Mouse (Mus musculus) myocyte (in vitro differentiated cells): ENCODE measurements at regions not wholly inside any gene's neighbourhood (a gene's known extent, or its start where the extent isn't known, plus 50 kb on each side); places are given as distances from the start of the nearest gene placed in this dataset.

Experiments
- H3K27me3 ChIP-seq: one replicate; pipeline ENCODE4 v1.6.1; 2011; ENCODE audit not compliant: control insufficient read depth, insufficient read depth, insufficient read length
- H3K36me3 ChIP-seq: one replicate; pipeline ENCODE4 v1.6.1; 2011; ENCODE audit not compliant: control insufficient read depth, insufficient read depth
- H3K4me2 ChIP-seq: one replicate; pipeline ENCODE4 v1.6.1; 2011; ENCODE audit warnings: low read depth, control low read depth
- H3K4me3 ChIP-seq: one replicate; pipeline ENCODE4 v1.5.1; 2011; ENCODE audit warnings: mild to moderate bottlenecking, control low read depth, moderate library complexity
- H3K79me2 ChIP-seq: one replicate; pipeline ENCODE4 v1.6.1; 2011; ENCODE audit not compliant: control insufficient read depth, insufficient read depth
- H3ac ChIP-seq: one replicate; pipeline ENCODE4 v1.6.1; 2011; ENCODE audit not compliant: control insufficient read depth, insufficient read length
- CEBPB ChIP-seq: IDR thresholded peaks from 2 replicates; pipeline ENCODE4 v1.6.1; 2011; ENCODE audit warnings: mild to moderate bottlenecking, moderate library complexity; ENCODE audit not compliant: poor library complexity, insufficient read depth, severe bottlenecking
- E2F4 ChIP-seq: IDR thresholded peaks from one replicate; pipeline ENCODE4 v1.6.1; 2011; ENCODE audit warnings: mild to moderate bottlenecking, control low read depth, moderate library complexity; ENCODE audit not compliant: insufficient read depth
- MAX ChIP-seq: IDR thresholded peaks from one replicate; pipeline ENCODE4 v1.6.1; 2011; ENCODE audit warnings: low read depth, mild to moderate bottlenecking, control low read depth
- MYOD1 ChIP-seq, 3 experiments: IDR thresholded peaks; one replicate each; pipeline ENCODE4 v1.6.1; 2011; ENCODE audit warnings: control low read depth in 2 of 3, low read depth in 2 of 3, mild to moderate bottlenecking in 2 of 3, moderate library complexity in 1 of 3; ENCODE audit not compliant: insufficient read length in 2 of 3, control insufficient read depth in 1 of 3
- MYOG ChIP-seq, 3 experiments: IDR thresholded peaks; one replicate each; pipeline ENCODE4 v1.6.1; 2011; ENCODE audit warnings: control low read depth in 2 of 3, low read depth in 2 of 3, mild to moderate bottlenecking in 2 of 3; ENCODE audit not compliant: insufficient read length in 2 of 3, control insufficient read depth in 1 of 3, insufficient read depth in 1 of 3
- POLR2A ChIP-seq: IDR thresholded peaks from one replicate; pipeline ENCODE4 v1.6.1; 2011; ENCODE audit warnings: low read depth, mild to moderate bottlenecking, control low read depth, moderate library complexity; ENCODE audit not compliant: insufficient read length
- POLR2AphosphoS2 ChIP-seq: IDR thresholded peaks from one replicate; pipeline ENCODE4 v1.6.1; 2011; ENCODE audit warnings: low read depth, control low read depth; ENCODE audit not compliant: insufficient read length
- REST ChIP-seq: IDR thresholded peaks from one replicate; pipeline ENCODE4 v1.6.1; 2011; ENCODE audit warnings: mild to moderate bottlenecking, control low read depth, moderate library complexity; ENCODE audit not compliant: insufficient read depth, insufficient read length
- SRF ChIP-seq: IDR thresholded peaks from one replicate; pipeline ENCODE4 v1.6.1; 2011; ENCODE audit warnings: low read depth; ENCODE audit not compliant: control insufficient read depth, insufficient read length
- TCF12 ChIP-seq: IDR thresholded peaks from one replicate; pipeline ENCODE4 v1.6.1; 2011; ENCODE audit warnings: mild to moderate bottlenecking, control low read depth; ENCODE audit not compliant: poor library complexity, insufficient read depth, severe bottlenecking
- TCF3 ChIP-seq: IDR thresholded peaks from one replicate; pipeline ENCODE4 v1.6.1; 2011; ENCODE audit warnings: low read depth, control low read depth; ENCODE audit not compliant: insufficient read length
- USF1 ChIP-seq: IDR thresholded peaks from one replicate; pipeline ENCODE4 v1.6.1; 2011; ENCODE audit warnings: low read depth, mild to moderate bottlenecking, control low read depth, moderate library complexity

GRCm38 (mm10) chr13:101876601-101877000, 108.6 kb upstream of the Pik3r1 start:
- no peak overlapping the region for H3ac ChIP-seq
- H3K36me3 ChIP-seq, result no peaks in the 10 kb centered on the region
- TF ChIP-seq CEBPB (no peak), SRF (no peak), POLR2AphosphoS2 (no peak), MYOD1 (IDR thresholded peaks at IDR 0.05; ENCODE audit: control insufficient read depth in 1 of 3, insufficient read length in 2 of 3, low read depth in 2 of 3) (no peak), POLR2A (no peak), MYOG (IDR thresholded peaks at IDR 0.05; ENCODE audit: control insufficient read depth in 1 of 3, insufficient read depth in 1 of 3, insufficient read length in 2 of 3, low read depth in 2 of 3) (no peak), E2F4 (no peak), MAX (no peak)
- H3K4me2 ChIP-seq, result no peak overlapping the region
- H3K79me2 ChIP-seq, result no peaks in the 10 kb centered on the region
- no peaks in the 10 kb centered on the region for H3K27me3 ChIP-seq
- H3K4me3 ChIP-seq, result no peak overlapping the region

- no peaks in the 10 kb centered on the region for H3K27me3 ChIP-seq
- no peaks in the 10 kb centered on the region for H3K79me2 ChIP-seq
- H3K4me3 ChIP-seq, result no peak overlapping the region
- H3K36me3 ChIP-seq, result no peaks in the 10 kb centered on the region
- no peak for TF ChIP-seq USF1
- no peak for TF ChIP-seq TCF3
- TF ChIP-seq POLR2AphosphoS2, result no peak
- no peak for TF ChIP-seq TCF12
- TF ChIP-seq MYOG (IDR thresholded peaks at IDR 0.05; ENCODE audit: control insufficient read depth in 1 of 3, insufficient read depth in 1 of 3, insufficient read length in 2 of 3, low read depth in 2 of 3), result no peak
- TF ChIP-seq CEBPB, result no peak
- TF ChIP-seq SRF, result no peak
- TF ChIP-seq E2F4, result no peak
- TF ChIP-seq REST, result no peak
- no peak for TF ChIP-seq MAX
- no peak for TF ChIP-seq MYOD1 (IDR thresholded peaks at IDR 0.05; ENCODE audit: control insufficient read depth in 1 of 3, insufficient read length in 2 of 3, low read depth in 2 of 3)
- no peak overlapping the region for H3ac ChIP-seq
- no peak overlapping the region for H3K4me2 ChIP-seq
Measured at GRCm38 (mm10) chr13:101878168-101878567, 110.2 kb upstream of the Pik3r1 start.

- H3ac ChIP-seq, result no peak overlapping the region
- H3K36me3 ChIP-seq, result no peaks in the 10 kb centered on the region
- no peaks in the 10 kb centered on the region for H3K27me3 ChIP-seq
Measured at GRCm38 (mm10) chr13:101879561-101880081, 111.6 kb upstream of the Pik3r1 start.

GRCm38 (mm10) chr13:101883177-101883576, 115.2 kb upstream of the Pik3r1 start:
- Histone ChIP-seq H3K27me3 (no peaks in the 10 kb centered on the region), H3K4me2 (no peak overlapping the region), H3K4me3 (no peak overlapping the region), H3ac (no peak overlapping the region), H3K79me2 (no peaks in the 10 kb centered on the region), H3K36me3 (no peaks in the 10 kb centered on the region)
- no peak for TF ChIP-seq USF1
- TF ChIP-seq MAX, result no peak
- TF ChIP-seq POLR2A, result no peak
- no peak for TF ChIP-seq MYOG (IDR thresholded peaks at IDR 0.05; ENCODE audit: control insufficient read depth in 1 of 3, insufficient read depth in 1 of 3, insufficient read length in 2 of 3, low read depth in 2 of 3)
- TF ChIP-seq MYOD1 (IDR thresholded peaks at IDR 0.05; ENCODE audit: control insufficient read depth in 1 of 3, insufficient read length in 2 of 3, low read depth in 2 of 3), result no peak
- no peak for TF ChIP-seq POLR2AphosphoS2
- no peak for TF ChIP-seq REST
- TF ChIP-seq SRF, result no peak
- no peak for TF ChIP-seq TCF3
- TF ChIP-seq CEBPB, result no peak
- TF ChIP-seq TCF12, result no peak
- no peak for TF ChIP-seq E2F4

More at GRCm38 (mm10) chr13:101879561-101880081, 111.6 kb upstream of the Pik3r1 start:
- TF ChIP-seq REST (no peak), CEBPB (no peak), TCF3 (no peak), MYOD1 (IDR thresholded peaks at IDR 0.05; ENCODE audit: control insufficient read depth in 1 of 3, insufficient read length in 2 of 3, low read depth in 2 of 3) (no peak), POLR2A (no peak), MYOG (IDR thresholded peaks at IDR 0.05; ENCODE audit: control insufficient read depth in 1 of 3, insufficient read depth in 1 of 3, insufficient read length in 2 of 3, low read depth in 2 of 3) (no peak), E2F4 (no peak)
- H3K4me3 ChIP-seq, result no peak overlapping the region
- no peaks in the 10 kb centered on the region for H3K79me2 ChIP-seq
- peak overlapping the region; percentile 62 for H3K4me2 ChIP-seq

GRCm38 (mm10) chr13:101884752-101885151, 116.7 kb upstream of the Pik3r1 start:
- Histone ChIP-seq H3K36me3 (no peaks in the 10 kb centered on the region), H3K4me2 (no peak overlapping the region), H3ac (no peak overlapping the region), H3K27me3 (no peaks in the 10 kb centered on the region), H3K4me3 (no peak overlapping the region), H3K79me2 (no peaks in the 10 kb centered on the region)
- TF ChIP-seq POLR2AphosphoS2 (no peak), TCF12 (no peak), TCF3 (no peak), E2F4 (no peak), MYOG (IDR thresholded peaks at IDR 0.05; ENCODE audit: control insufficient read depth in 1 of 3, insufficient read depth in 1 of 3, insufficient read length in 2 of 3, low read depth in 2 of 3) (no peak), MAX (no peak), SRF (no peak), POLR2A (no peak), MYOD1 (IDR thresholded peaks at IDR 0.05; ENCODE audit: control insufficient read depth in 1 of 3, insufficient read length in 2 of 3, low read depth in 2 of 3) (no peak), CEBPB (no peak), USF1 (no peak), REST (no peak)
